8 mouse cellular contexts compared by ENCODE assay signal in the genomic region with DNA sequence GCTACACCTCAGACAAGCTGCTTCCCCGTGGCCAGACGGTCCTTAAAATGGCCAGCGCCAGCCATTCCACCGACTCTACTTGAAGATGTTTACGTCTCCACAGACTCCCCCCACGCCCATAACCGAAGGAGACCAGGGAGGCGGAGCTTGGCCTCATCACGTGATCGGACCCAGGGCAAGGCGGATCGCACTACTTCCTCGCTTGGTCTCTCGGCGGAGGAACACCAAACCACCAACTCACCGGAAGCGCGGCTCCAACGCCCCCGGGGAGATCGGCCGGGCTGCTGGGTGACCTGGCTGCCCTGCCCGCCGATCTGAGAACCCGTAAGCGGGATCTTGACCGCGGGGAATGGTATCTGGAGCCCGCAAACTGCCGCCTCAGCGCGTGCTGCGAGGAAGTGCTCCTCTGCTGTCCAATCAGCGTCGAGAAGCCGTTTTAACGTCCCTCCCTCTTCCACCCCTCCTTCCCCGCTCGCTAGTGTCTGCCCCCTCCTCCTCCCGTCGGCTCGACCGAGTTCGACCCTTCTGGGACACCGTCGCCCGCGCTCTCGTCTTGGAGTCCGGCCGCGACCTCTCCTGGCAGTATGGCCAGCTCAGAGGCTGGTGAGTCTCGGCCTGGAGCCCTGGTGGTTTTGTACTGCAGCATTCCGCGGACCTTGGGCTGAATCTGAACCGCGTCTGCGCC. TPM values are rescaled to one million over a fixed set of nuclear protein-coding genes. Genes with fewer than 3 reads are reported as not detected.
A peak's percentile ranks its signal among the peaks of the same experiment; 100 is the strongest.
DNase-seq lines count a peak whose midpoint lies in the region; ATAC-seq lines count a peak whose summit lies in the region.

Ddx5 (minus strand) TSS at position 411 of the 685 bp plus-strand sequence.
Cep95 (plus strand) TSS at position 478 of the 685 bp plus-strand sequence.

- intact Hi-C loops in gastrocnemius, postnatal 14 days (cut with DNase I; ENCODE audit: low total_unique reads) = no loop called here

- peak; percentile 98 for DNase-seq in adrenal gland, adult 2 months
- DNase-seq in embryo, embryonic 10.5 days (ENCODE audit: low spot score) = peak; percentile 99
- DNase-seq in gastrocnemius, postnatal 14 days = peak; percentile 97
- peak; percentile 100 for DNase-seq in induced T-regulatory cell, adult 2 months (ENCODE audit: low read depth)
- peak in 1 of 2 experiments; percentile 98 for DNase-seq in left cerebral cortex, adult 8-10 months (ENCODE audit: low spot score in 2 of 2)
- peak; percentile 96 for DNase-seq in right cerebral cortex, adult 18-20 months
- peak; percentile 92 for DNase-seq in urinary bladder, postnatal 25 days (ENCODE audit: low spot score)

- ATAC-seq in megakaryocyte, adult 5-6 weeks (ENCODE audit: poor library complexity, severe bottlenecking) = peak; percentile 65

RNA-seq across cellular contexts. Expression of gene Ddx5, which starts in this region (rescaled TPM):
- total RNA-seq in adrenal gland, adult 2 months (2021) = 1,000 to 10,000 TPM in 1 of 2 experiments, 100 to 1,000 TPM in 1; 763 to 1,110 TPM
- 2,814 and 2,984 TPM in 2 replicates for polyA plus RNA-seq in adrenal gland, adult 2 months (2012; rRNA removed)
- 100 to 1,000 TPM; 203 to 252 TPM for total RNA-seq in gastrocnemius, postnatal 14 days (2021)
- 100 to 1,000 TPM; 617 to 703 (median 641) TPM for total RNA-seq in left cerebral cortex, adult 8-10 months (2022)
- 755 and 789 TPM in 2 replicates for total RNA-seq in megakaryocyte, adult 5-6 weeks (2015)
- total RNA-seq in megakaryocyte, adult 5-6 weeks (2017) = 996 and 1,155 TPM in 2 replicates

RNA-seq across cellular contexts. Expression of gene Cep95, which starts in this region (rescaled TPM):
- 10 to 100 TPM in 1 of 2 experiments, 1 to 10 TPM in 1; 7.1 to 12.5 TPM for total RNA-seq in adrenal gland, adult 2 months (2021)
- polyA plus RNA-seq in adrenal gland, adult 2 months (2012; rRNA removed) = 0.73 and 0.92 TPM in 2 replicates
- 1 to 10 TPM; 4.9 to 5.0 TPM for total RNA-seq in gastrocnemius, postnatal 14 days (2021)
- 10 to 100 TPM in 3 of 4 experiments, 1 to 10 TPM in 1; 9.8 to 11.4 (median 10.5) TPM for total RNA-seq in left cerebral cortex, adult 8-10 months (2022)
- 15.8 and 16.5 TPM in 2 replicates for total RNA-seq in megakaryocyte, adult 5-6 weeks (2015)
- total RNA-seq in megakaryocyte, adult 5-6 weeks (2017) = 12.2 and 18.6 TPM in 2 replicates
